Mouse (Mus musculus): ENCODE data around the gene Zic5.
"Not testable (repeated sequence)": the region's sequence is repeated elsewhere in the genome, so short reads cannot be mapped to it uniquely, and the experiment has no call there.

Zic5 gene

GRCm38 (mm10) chr14:122465931-122466490 is 534 bp upstream of the Zic5 start:
- in situ Hi-C loops (cut with MboI; ENCODE audit: unreplicated experiment in 2 of 2): no loop called here

- in situ Hi-C loops (cut with MboI; ENCODE audit: unreplicated experiment in 2 of 2): no loop called here
Observed at GRCm38 (mm10) chr14:122464351-122464762, 1.1 kb downstream of the Zic5 start.

GRCm38 (mm10) chr14:122463734-122464341 is 1.6 kb downstream of the Zic5 start:
- in situ Hi-C loops (cut with MboI; ENCODE audit: unreplicated experiment in 2 of 2): not testable (repeated sequence)

GRCm38 (mm10) chr14:122463080-122463691 is 2.3 kb downstream of the Zic5 start:
- in situ Hi-C loops (cut with MboI; ENCODE audit: unreplicated experiment in 2 of 2): no loop called here

GRCm38 (mm10) chr14:122462689-122463079 is 2.8 kb downstream of the Zic5 start:
- in situ Hi-C loops (cut with MboI; ENCODE audit: unreplicated experiment in 2 of 2): no loop called here

GRCm38 (mm10) chr14:122461966-122462365 is 3.5 kb downstream of the Zic5 start:
- in situ Hi-C loops (cut with MboI; ENCODE audit: unreplicated experiment in 2 of 2): no loop called here

GRCm38 (mm10) chr14:122461500-122461899 is 4.0 kb downstream of the Zic5 start:
- in situ Hi-C loops (cut with MboI; ENCODE audit: unreplicated experiment in 2 of 2): no loop called here

GRCm38 (mm10) chr14:122460226-122460625 is 5.3 kb downstream of the Zic5 start:
- in situ Hi-C loops (cut with MboI; ENCODE audit: unreplicated experiment in 2 of 2): no loop called here

- in situ Hi-C loops (cut with MboI; ENCODE audit: unreplicated experiment in 2 of 2): no loop called here
Observed at GRCm38 (mm10) chr14:122459776-122460175, 5.7 kb downstream of the Zic5 start.

GRCm38 (mm10) chr14:122459332-122459731 is 6.1 kb downstream of the Zic5 start:
- in situ Hi-C loops (cut with MboI; ENCODE audit: unreplicated experiment in 2 of 2): not testable (repeated sequence)

- in situ Hi-C loops (cut with MboI; ENCODE audit: unreplicated experiment in 2 of 2): no loop called here
Observed at GRCm38 (mm10) chr14:122455562-122455958, 9.9 kb downstream of the Zic5 start.

- in situ Hi-C loops (cut with MboI; ENCODE audit: unreplicated experiment in 2 of 2): no loop called here
Observed at GRCm38 (mm10) chr14:122454901-122455561, 10.4 kb downstream of the Zic5 start.

GRCm38 (mm10) chr14:122453996-122454738 is 11.3 kb downstream of the Zic5 start:
- in situ Hi-C loops (cut with MboI; ENCODE audit: unreplicated experiment in 2 of 2): no loop called here

GRCm38 (mm10) chr14:122453388-122453995 is 12.0 kb downstream of the Zic5 start:
- in situ Hi-C loops (cut with MboI; ENCODE audit: unreplicated experiment in 2 of 2): no loop called here

- in situ Hi-C loops (cut with MboI; ENCODE audit: unreplicated experiment in 2 of 2): no loop called here
Observed at GRCm38 (mm10) chr14:122452701-122453387, 12.6 kb downstream of the Zic5 start.

- in situ Hi-C loops (cut with MboI; ENCODE audit: unreplicated experiment in 2 of 2): no loop called here
Observed at GRCm38 (mm10) chr14:122451551-122452145, 13.8 kb downstream of the Zic5 start.

- in situ Hi-C loops (cut with MboI; ENCODE audit: unreplicated experiment in 2 of 2): no loop called here
Observed at GRCm38 (mm10) chr14:122450496-122451382, 14.7 kb downstream of the Zic5 start, which contains the start of gene Gm5089. TSS of gene Gm5089 (minus strand) at chr14:122451115.

Measured in v-Abl transformed pro-B cells (cell line).